Mouse (Mus musculus) kidney, embryonic 14.5 days (tissue): ENCODE measurements at regions not wholly inside any gene's neighbourhood (a gene's known extent, or its start where the extent isn't known, plus 50 kb on each side); places are given as distances from the start of the nearest gene placed in this dataset.

Experiments used
- ATAC-seq: fragments of 200-750 bp; cut with Nextera tagmentation; 2 replicates; pipeline ENCODE4 v1.8.0; 2017; ENCODE audit warnings: moderate number of reproducible peaks, mild to moderate bottlenecking, moderate TSS enrichment, moderate library complexity; ENCODE audit not compliant: low FRiP score, low TSS enrichment
- H3K27ac ChIP-seq: fragments of 300-500 bp; sonication (generic); 2 replicates; pipeline ENCODE4 v1.5.1; 2014; ENCODE audit warnings: low read depth, mild to moderate bottlenecking, low read length, moderate library complexity, mixed read lengths
- H3K27me3 ChIP-seq: fragments of 300-500 bp; sonication (generic); 2 replicates; pipeline ENCODE4 v1.6.1; 2014; ENCODE audit warnings: mild to moderate bottlenecking, low read length; ENCODE audit not compliant: control insufficient read depth, insufficient read depth
- H3K36me3 ChIP-seq: fragments of 300-500 bp; sonication (generic); 2 replicates; pipeline ENCODE4 v1.6.1; 2014; ENCODE audit warnings: low read length, mixed read lengths; ENCODE audit not compliant: control insufficient read depth, insufficient read depth
- H3K4me1 ChIP-seq: fragments of 300-500 bp; sonication (generic); 2 replicates; pipeline ENCODE4 v1.6.1; 2014; ENCODE audit warnings: low read length, mixed read lengths; ENCODE audit not compliant: control insufficient read depth, insufficient read depth
- H3K4me2 ChIP-seq: fragments of 300-500 bp; sonication (generic); replicated peaks from 2 replicates; pipeline ENCODE4 v1.6.1; 2014; ENCODE audit warnings: low read depth, mild to moderate bottlenecking, low read length
- H3K4me3 ChIP-seq: fragments of 300-500 bp; sonication (generic); 2 replicates; pipeline ENCODE4 v1.5.1; 2014; ENCODE audit warnings: mild to moderate bottlenecking, low read length
- H3K9ac ChIP-seq: fragments of 300-500 bp; sonication (generic); 2 replicates; pipeline ENCODE4 v1.6.1; 2014; ENCODE audit warnings: low read depth, mild to moderate bottlenecking, low read length, moderate library complexity
- H3K9me3 ChIP-seq: fragments of 300-500 bp; sonication (generic); 2 replicates; pipeline ENCODE4 v1.6.1; 2016; ENCODE audit warnings: low read length; ENCODE audit not compliant: control insufficient read depth
- WGBS: fragments of 180-500 bp; shearing (Covaris S2); extraction: QIAGEN DNeasy Blood & Tissue Kit; methylation state at CpG from one replicate; pipeline ENCODE4 v1.1.7; 2014; 5-methylcytosine and 5-hydroxymethylcytosine counted together

GRCm38 (mm10) chr15:37135590-37136164 is 128.1 kb upstream of the Zfp706 start:
- H3K4me3 ChIP-seq: peak overlapping the region; percentile 45
- ATAC-seq: peak; percentile 71
- peak overlapping the region; percentile 74 for H3K4me2 ChIP-seq
- H3K4me1 ChIP-seq: peaks cover 12% of the 10 kb centered on the region; the same call in 1 of the 2 replicates
- peak overlapping the region; percentile 72 for H3K9ac ChIP-seq
- H3K36me3 ChIP-seq: no peaks in the 10 kb centered on the region
- WGBS: 2% methylated on average over 30 of the region's 35 CpGs
- peak overlapping the region; percentile 85 for H3K27ac ChIP-seq
- no peaks in the 10 kb centered on the region for H3K9me3 ChIP-seq
- H3K27me3 ChIP-seq: no peaks in the 10 kb centered on the region

GRCm38 (mm10) chr15:37134913-37135589 is 127.5 kb upstream of the Zfp706 start:
- peak; percentile 33 for ATAC-seq
- peak overlapping the region; percentile 85 for H3K27ac ChIP-seq
- no peaks in the 10 kb centered on the region for H3K36me3 ChIP-seq
- peaks cover 12% of the 10 kb centered on the region; the same call in 1 of the 2 replicates for H3K4me1 ChIP-seq
- WGBS: 23% methylated on average over 20 of the region's 20 CpGs
- H3K9me3 ChIP-seq: no peaks in the 10 kb centered on the region
- no peaks in the 10 kb centered on the region for H3K27me3 ChIP-seq
- H3K4me2 ChIP-seq: peak overlapping the region; percentile 74
- peak overlapping the region; percentile 72 for H3K9ac ChIP-seq
- peak overlapping the region; percentile 45 for H3K4me3 ChIP-seq

GRCm38 (mm10) chr15:37134386-37134785 is 126.8 kb upstream of the Zfp706 start:
- H3K9me3 ChIP-seq: no peaks in the 10 kb centered on the region

GRCm38 (mm10) chr15:37133916-37134315 is 126.3 kb upstream of the Zfp706 start:
- Histone ChIP-seq H3K4me1 (peaks cover 12% of the 10 kb centered on the region; the same call in 1 of the 2 replicates), H3K4me3 (no peak overlapping the region), H3K4me2 (no peak overlapping the region), H3K9ac (no peak overlapping the region), H3K27me3 (no peaks in the 10 kb centered on the region), H3K36me3 (no peaks in the 10 kb centered on the region), H3K9me3 (no peaks in the 10 kb centered on the region), H3K27ac (no peak overlapping the region)
- 49% methylated on average over 5 of the region's 5 CpGs for WGBS
- ATAC-seq: no peak

More at GRCm38 (mm10) chr15:37134386-37134785, 126.8 kb upstream of the Zfp706 start:
- no peak for ATAC-seq
- 42% methylated on average over 4 of the region's 4 CpGs for WGBS
- Histone ChIP-seq H3K4me2 (no peak overlapping the region), H3K27me3 (no peaks in the 10 kb centered on the region), H3K9ac (no peak overlapping the region), H3K4me3 (no peak overlapping the region), H3K27ac (no peak overlapping the region), H3K4me1 (peaks cover 12% of the 10 kb centered on the region; the same call in 1 of the 2 replicates), H3K36me3 (no peaks in the 10 kb centered on the region)

GRCm38 (mm10) chr15:37127681-37128080 is 120.1 kb upstream of the Zfp706 start:
- no peak overlapping the region for H3K4me3 ChIP-seq
- H3K36me3 ChIP-seq: no peaks in the 10 kb centered on the region
- H3K4me1 ChIP-seq: no peaks in the 10 kb centered on the region
- 67% methylated on average over 7 of the region's 7 CpGs for WGBS
- no peak for ATAC-seq
- no peak overlapping the region for H3K4me2 ChIP-seq
- H3K27me3 ChIP-seq: no peaks in the 10 kb centered on the region
- H3K9me3 ChIP-seq: no peaks in the 10 kb centered on the region
- no peak overlapping the region for H3K27ac ChIP-seq
- no peak overlapping the region for H3K9ac ChIP-seq

GRCm38 (mm10) chr15:37127170-37127569 is 119.6 kb upstream of the Zfp706 start:
- Histone ChIP-seq H3K27ac (no peak overlapping the region), H3K4me3 (no peak overlapping the region), H3K9ac (no peak overlapping the region), H3K27me3 (no peaks in the 10 kb centered on the region), H3K36me3 (no peaks in the 10 kb centered on the region), H3K4me2 (no peak overlapping the region), H3K4me1 (no peaks in the 10 kb centered on the region), H3K9me3 (no peaks in the 10 kb centered on the region)
- no peak for ATAC-seq
- WGBS: 94% methylated on average over 4 of the region's 4 CpGs

GRCm38 (mm10) chr15:37125823-37126222 is 118.2 kb upstream of the Zfp706 start:
- WGBS: 77% methylated on average over 4 of the region's 4 CpGs
- Histone ChIP-seq H3K4me2 (no peak overlapping the region), H3K27me3 (no peaks in the 10 kb centered on the region), H3K4me3 (no peak overlapping the region), H3K9me3 (no peaks in the 10 kb centered on the region), H3K9ac (no peak overlapping the region), H3K27ac (no peak overlapping the region), H3K36me3 (no peaks in the 10 kb centered on the region), H3K4me1 (no peaks in the 10 kb centered on the region)
- ATAC-seq: no peak

GRCm38 (mm10) chr15:37124951-37125350 is 117.4 kb upstream of the Zfp706 start:
- Histone ChIP-seq H3K4me3 (no peak overlapping the region), H3K27ac (no peak overlapping the region), H3K4me2 (no peak overlapping the region), H3K4me1 (no peaks in the 10 kb centered on the region), H3K27me3 (no peaks in the 10 kb centered on the region), H3K36me3 (no peaks in the 10 kb centered on the region), H3K9ac (no peak overlapping the region), H3K9me3 (no peaks in the 10 kb centered on the region)
- ATAC-seq: no peak
- WGBS: 88% methylated on average over 2 of the region's 2 CpGs

- WGBS: 64% methylated on average over 7 of the region's 7 CpGs
Measured at GRCm38 (mm10) chr15:37124299-37124698, 116.7 kb upstream of the Zfp706 start.

More at GRCm38 (mm10) chr15:37124299-37124698, 116.7 kb upstream of the Zfp706 start:
- no peak; the same call in 1 of the 2 replicates for ATAC-seq
- H3K27me3 ChIP-seq: no peaks in the 10 kb centered on the region
- no peaks in the 10 kb centered on the region for H3K9me3 ChIP-seq
- no peak overlapping the region for H3K9ac ChIP-seq
- H3K36me3 ChIP-seq: no peaks in the 10 kb centered on the region
- H3K4me2 ChIP-seq: no peak overlapping the region
- no peak overlapping the region for H3K4me3 ChIP-seq
- no peak overlapping the region for H3K27ac ChIP-seq
- no peaks in the 10 kb centered on the region for H3K4me1 ChIP-seq
